Mouse (Mus musculus) bone marrow macrophage, adult 2 months (primary cell): Measurements from ENCODE around the gene Mob3a.

Experiments used
- CTCF ChIP-seq: IDR thresholded peaks from 2 replicates; pipeline ENCODE4 v1.5.1; 2012; ENCODE audit warnings: low read depth, mild to moderate bottlenecking, low read length, moderate library complexity
- POLR2A ChIP-seq: IDR thresholded peaks from 2 replicates; pipeline ENCODE4 v1.6.1; 2012; ENCODE audit warnings: mild to moderate bottlenecking, low read depth, low read length, borderline replicate concordance

- no peak for TF ChIP-seq CTCF
- TF ChIP-seq POLR2A = no peak
These were observed 44.7 kb downstream of the Mob3a start, which contains the start of gene Btbd2 for GRCm38 (mm10) chr10:80656863-80657623.
